Mouse (Mus musculus): ENCODE measurements around the gene Atf6.
A peak's percentile ranks its signal among the peaks of the same experiment; 100 is the strongest.

Gene Atf6

GRCm38 (mm10) chr1:170894603-170895602 is 27.3 kb upstream of the Atf6 start:
- TF ChIP-seq GATA4 (IDR thresholded peaks at IDR 0.05; ENCODE audit: insufficient replicate concordance, low read length), result no peak

GRCm38 (mm10) chr1:170892279-170892678 is 24.7 kb upstream of the Atf6 start:
- no peak for TF ChIP-seq GATA4 (IDR thresholded peaks at IDR 0.05; ENCODE audit: insufficient replicate concordance, low read length)

DNA sequence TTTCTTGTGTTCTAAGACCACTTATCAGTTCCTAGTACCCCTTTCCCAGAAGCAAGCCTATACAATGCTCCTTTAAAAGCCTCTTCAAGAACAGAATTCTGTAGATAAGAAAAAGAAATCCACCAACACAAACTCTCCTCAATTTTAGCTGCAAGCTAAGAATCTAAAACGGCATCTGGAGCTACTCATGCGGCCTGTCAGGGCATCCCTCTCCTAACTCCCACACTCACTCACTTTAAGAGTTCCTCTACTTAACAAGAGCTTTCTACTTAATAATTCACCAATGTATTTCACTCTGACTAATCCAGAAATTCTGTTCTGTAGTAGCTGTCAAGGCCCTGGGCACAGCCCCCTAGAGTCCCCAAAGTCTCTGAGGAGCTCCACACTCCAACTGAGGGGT is 24.1 kb upstream of the Atf6 start:
- no peak for TF ChIP-seq GATA4 (IDR thresholded peaks at IDR 0.05; ENCODE audit: insufficient replicate concordance, low read length)

- TF ChIP-seq GATA4 (IDR thresholded peaks at IDR 0.05; ENCODE audit: insufficient replicate concordance, low read length), result no peak
Observed at GRCm38 (mm10) chr1:170889310-170889709, 21.7 kb upstream of the Atf6 start.

DNA sequence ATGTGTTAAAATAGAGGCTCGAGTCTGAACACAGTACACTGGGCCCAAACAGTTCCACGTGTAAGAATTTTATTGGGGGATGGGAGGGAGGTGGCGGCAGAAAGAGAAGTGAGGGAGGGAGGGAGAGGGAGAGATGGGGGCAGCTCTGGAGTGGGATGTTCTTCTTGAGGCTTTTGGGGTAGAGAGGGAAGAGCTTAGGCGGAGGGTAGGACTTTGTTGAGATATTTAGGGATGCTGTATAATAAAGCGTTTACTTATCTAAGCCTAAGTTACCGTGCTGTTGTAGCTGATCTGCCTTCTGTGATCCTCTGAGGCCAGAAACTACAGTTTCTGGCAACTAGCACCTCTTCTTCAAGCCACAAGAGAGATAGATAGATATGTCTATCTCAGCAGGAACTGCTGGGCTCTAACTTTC is 18.5 kb upstream of the Atf6 start:
- no peak for TF ChIP-seq GATA4 (IDR thresholded peaks at IDR 0.05; ENCODE audit: insufficient replicate concordance, low read length)

DNA sequence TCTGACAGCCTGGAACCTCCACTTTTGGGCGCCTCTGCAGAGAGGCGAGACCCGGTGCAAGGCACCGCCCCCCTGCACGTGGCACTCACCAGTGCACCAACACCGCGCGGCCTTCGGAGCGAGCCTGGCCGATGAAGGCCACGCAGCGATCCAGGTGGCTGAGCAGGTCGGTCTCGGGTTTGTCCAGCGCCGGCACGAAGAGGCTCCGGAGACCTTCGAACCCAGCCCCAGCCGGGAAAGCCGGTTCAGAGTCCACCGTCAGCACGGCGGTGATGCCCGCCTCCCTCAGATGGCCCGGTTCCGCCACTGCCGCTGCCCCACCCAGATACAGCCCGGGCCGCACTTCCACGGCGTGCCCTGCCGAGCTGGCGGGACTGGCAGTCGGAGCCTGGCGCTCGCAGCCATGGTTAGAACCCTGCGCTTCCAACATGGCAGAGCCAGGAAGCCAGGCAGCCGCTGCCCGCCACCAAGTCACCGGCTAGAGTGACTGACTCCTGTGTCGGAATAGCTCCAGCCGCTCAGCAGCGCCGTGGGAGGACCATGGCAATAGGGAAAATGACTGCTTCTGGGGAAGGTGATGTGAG is 17.5 kb upstream of the Atf6 start, which contains the start of the genes Gm26620 and Dusp12:
Gene Gm26620 (plus strand): TSS at position 88 of the 584 bp plus-strand sequence.
Gene Dusp12 (minus strand): TSS at position 563 of the 584 bp plus-strand sequence.
- no peak for TF ChIP-seq GATA4 (IDR thresholded peaks at IDR 0.05; ENCODE audit: insufficient replicate concordance, low read length)

DNA sequence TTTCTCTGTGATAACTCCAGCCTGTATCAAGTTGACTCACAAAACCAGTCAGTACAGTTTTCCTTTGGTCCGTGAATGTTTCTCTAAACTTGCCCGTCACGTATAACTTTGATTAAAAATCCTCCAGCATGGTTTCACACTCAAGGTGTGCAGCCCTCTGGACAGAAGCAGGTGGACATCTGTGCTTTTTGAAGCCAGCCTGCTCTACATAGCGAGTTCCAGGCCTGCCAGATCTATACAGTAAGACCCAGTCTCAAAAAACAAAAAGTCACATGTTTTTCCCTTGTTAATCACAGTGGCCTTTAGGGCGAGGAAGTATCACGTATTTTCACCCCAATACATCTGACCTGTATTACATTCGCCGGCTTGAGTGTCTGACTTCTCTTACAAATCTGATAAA is 16.8 kb upstream of the Atf6 start:
- TF ChIP-seq GATA4 (IDR thresholded peaks at IDR 0.05; ENCODE audit: insufficient replicate concordance, low read length), result no peak

GRCm38 (mm10) chr1:170882915-170883485 is 15.4 kb upstream of the Atf6 start:
- no peak for TF ChIP-seq GATA4 (IDR thresholded peaks at IDR 0.05; ENCODE audit: insufficient replicate concordance, low read length)

- TF ChIP-seq GATA4 (IDR thresholded peaks at IDR 0.05; ENCODE audit: insufficient replicate concordance, low read length), result no peak
Observed at GRCm38 (mm10) chr1:170876906-170877305, 9.3 kb upstream of the Atf6 start.

- TF ChIP-seq GATA4 (IDR thresholded peaks at IDR 0.05; ENCODE audit: insufficient replicate concordance, low read length), result no peak
Observed at GRCm38 (mm10) chr1:170875676-170876075, 8.1 kb upstream of the Atf6 start.

GRCm38 (mm10) chr1:170871961-170872360 is 4.4 kb upstream of the Atf6 start:
- TF ChIP-seq GATA4 (IDR thresholded peaks at IDR 0.05; ENCODE audit: insufficient replicate concordance, low read length), result no peak

DNA sequence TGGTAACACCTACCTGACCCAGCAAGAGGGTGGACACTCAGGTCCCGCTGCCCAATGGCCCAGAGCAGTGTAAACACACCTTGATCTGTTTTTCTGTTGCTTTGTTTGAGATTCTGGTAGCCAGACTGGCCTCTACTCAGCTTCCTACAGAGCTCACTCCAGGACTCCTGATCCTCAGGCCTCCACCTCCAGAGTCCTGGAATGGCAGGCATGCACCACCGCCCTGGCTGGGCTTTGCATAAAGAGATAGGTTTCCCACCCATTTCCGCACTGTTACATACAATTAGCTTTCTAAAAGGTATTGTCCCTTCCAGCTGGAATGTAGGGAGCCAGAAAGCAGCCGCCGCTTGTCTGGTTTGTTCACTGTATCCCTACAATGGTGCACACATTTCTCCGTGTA is 3.8 kb upstream of the Atf6 start:
- no peak for TF ChIP-seq GATA4 (IDR thresholded peaks at IDR 0.05; ENCODE audit: insufficient replicate concordance, low read length)

DNA sequence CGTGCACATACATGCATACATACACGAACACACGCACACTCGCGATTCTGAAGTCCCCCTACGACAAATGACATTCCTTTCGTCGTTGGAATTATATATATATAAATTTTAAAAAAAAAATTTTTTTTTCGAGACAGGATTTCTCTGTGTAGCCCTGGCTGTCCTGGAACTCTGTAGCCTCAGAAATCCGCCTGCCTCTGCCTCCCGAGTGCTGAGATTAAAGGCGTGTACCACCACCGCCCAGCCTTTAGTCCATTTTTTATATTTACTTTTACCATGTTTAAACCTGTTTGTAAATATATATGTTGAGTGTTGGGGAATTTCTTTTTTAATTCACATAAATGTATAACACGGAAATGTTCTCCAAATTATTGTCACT is 1.3 kb upstream of the Atf6 start:
- no peak for TF ChIP-seq GATA4 (IDR thresholded peaks at IDR 0.05; ENCODE audit: insufficient replicate concordance, low read length)

- TF ChIP-seq GATA4 (IDR thresholded peaks at IDR 0.05; ENCODE audit: insufficient replicate concordance, low read length), result peak; percentile 33; the same call in 1 of the 2 replicates
Observed at GRCm38 (mm10) chr1:170868107-170868904, 735 bp upstream of the Atf6 start.

All from liver, adult (tissue).